Mouse (Mus musculus) embryonic stem cell, embryonic (primary cell): Measurements from ENCODE around the gene Ints12.

Experiments
- CTCF ChIA-PET, 4 experiments: fragments of 300-600 bp in 2 of 4; fragments of 350-600 bp in 2 of 4; sonication (Branson Sonifier 250); formaldehyde crosslinking; loops; one replicate each; lab custom pipeline; 2022; ENCODE audit warnings: inconsistent platforms in 2 of 4; lab: Charles Lee
- POLR2A ChIA-PET, 4 experiments: fragments of 300-600 bp in 2 of 4; fragments of 350-600 bp in 2 of 4; sonication (Branson Sonifier 250); formaldehyde crosslinking; loops; one replicate each; lab custom pipeline; 2022; ENCODE audit warnings: antibody characterized with exemption in 4 of 4, inconsistent platforms in 1 of 4; lab: Charles Lee

Ints12 gene

DNA sequence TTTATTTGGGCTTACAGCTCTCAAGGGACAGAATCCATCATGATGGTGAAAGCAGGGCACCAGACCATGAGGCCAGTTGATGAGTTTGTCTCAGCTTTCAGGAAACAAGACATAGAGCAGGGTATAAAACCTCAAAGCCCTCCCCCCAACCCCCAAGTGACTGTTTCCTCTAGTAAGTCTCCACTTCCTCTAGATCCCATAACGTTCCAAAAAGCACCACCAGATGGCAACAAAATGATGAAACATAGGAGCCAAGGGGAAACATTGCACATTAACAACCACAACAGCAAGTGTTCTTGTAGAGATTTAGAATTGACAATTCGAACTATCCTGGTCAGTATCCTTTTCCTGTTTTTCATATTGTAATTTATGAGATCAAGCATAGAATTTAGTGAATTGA lies 20.1 kb downstream of the Ints12 start:
- POLR2A ChIA-PET, result interaction anchor here in 2 of 4 experiments (0.5 to 3.4 kb wide), 4 partner anchors 10 to 270 kb away, joined by 3 to 13 read pairs (median 4); partner anchors contain the start of genes Gstcd (in 2 of the 2) and Ints12 (in 2 of the 2)
- CTCF ChIA-PET, result no interaction called here

GRCm38 (mm10) chr3:133113281-133113680 lies 21.6 kb downstream of the Ints12 start:
- ChIA-PET POLR2A (interaction anchor here in 1 of 4 experiments (3.4 kb wide), 1 partner anchor 21 kb away, joined by 13 read pairs; the partner anchor contains the start of genes Gstcd and Ints12), CTCF (no interaction called here)

GRCm38 (mm10) chr3:133131372-133131771 lies 39.7 kb downstream of the Ints12 start:
- POLR2A ChIA-PET, result interaction anchor here in 1 of 4 experiments (0.6 kb wide), 1 partner anchor 9 kb away, joined by 5 read pairs; no protein-coding TSS in a partner anchor
- CTCF ChIA-PET, result no interaction called here

DNA sequence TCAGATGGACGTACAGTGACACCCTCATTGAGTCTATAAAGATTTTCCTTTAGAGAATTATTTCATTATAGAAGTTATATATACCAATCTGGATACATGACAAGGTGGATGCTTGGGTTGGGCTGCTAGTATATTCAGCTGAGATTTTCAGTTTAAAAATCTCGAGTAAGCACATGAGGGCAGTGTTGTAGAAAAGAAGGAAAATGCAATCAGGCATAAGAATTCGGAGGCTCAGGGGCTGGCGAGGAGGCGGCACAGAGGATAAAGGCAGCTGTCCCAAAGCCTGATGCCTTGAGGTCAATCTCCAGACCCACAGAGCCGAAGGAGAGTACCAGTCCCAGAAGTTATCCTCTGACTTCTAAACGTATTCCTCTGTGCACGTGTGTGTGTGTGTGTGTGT lies 41.0 kb downstream of the Ints12 start:
- ChIA-PET POLR2A (interaction anchor here in 1 of 4 experiments (0.6 kb wide), 1 partner anchor 35 kb away, joined by 3 read pairs; no protein-coding TSS in a partner anchor), CTCF (no interaction called here)

GRCm38 (mm10) chr3:133141877-133142276 lies 50.2 kb downstream of the Ints12 start:
- CTCF ChIA-PET, result no interaction called here
- POLR2A ChIA-PET, result no interaction called here

DNA sequence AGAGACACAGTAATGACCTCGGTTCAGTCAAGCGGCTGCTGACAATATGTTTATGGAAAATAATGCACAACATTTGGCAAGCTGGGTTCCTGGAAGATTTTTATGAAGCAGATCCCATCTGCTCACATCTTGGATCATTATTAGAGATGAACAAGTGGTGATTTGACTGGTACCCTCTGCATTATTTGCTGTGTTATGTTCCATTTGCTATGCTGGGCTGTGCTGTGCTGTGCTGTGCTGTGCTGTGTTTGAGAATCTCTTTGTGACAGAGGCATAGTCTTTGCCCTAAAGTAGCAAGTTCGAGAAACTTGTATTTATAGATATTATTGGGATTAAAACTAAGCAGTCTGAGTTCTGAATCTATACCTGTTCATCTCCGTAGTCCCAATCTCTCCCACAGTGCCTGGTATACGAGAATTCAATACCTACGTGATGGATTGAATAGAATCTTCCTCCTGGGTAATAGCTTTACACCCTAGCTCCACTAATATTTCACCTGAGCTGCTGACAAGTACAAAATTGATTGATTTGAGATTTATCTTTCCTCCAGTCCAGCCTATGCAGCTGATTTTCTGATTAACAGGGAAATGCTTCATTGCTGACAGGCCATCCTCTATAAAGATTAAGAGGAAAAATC lies 53.0 kb downstream of the Ints12 start:
- POLR2A ChIA-PET, result no interaction called here

GRCm38 (mm10) chr3:133151629-133152028 lies 60.0 kb downstream of the Ints12 start:
- ChIA-PET POLR2A (no interaction called here), CTCF (no interaction called here)

More for the DNA sequence above, 53.0 kb downstream of the Ints12 start:
- CTCF ChIA-PET, result no interaction called here

DNA sequence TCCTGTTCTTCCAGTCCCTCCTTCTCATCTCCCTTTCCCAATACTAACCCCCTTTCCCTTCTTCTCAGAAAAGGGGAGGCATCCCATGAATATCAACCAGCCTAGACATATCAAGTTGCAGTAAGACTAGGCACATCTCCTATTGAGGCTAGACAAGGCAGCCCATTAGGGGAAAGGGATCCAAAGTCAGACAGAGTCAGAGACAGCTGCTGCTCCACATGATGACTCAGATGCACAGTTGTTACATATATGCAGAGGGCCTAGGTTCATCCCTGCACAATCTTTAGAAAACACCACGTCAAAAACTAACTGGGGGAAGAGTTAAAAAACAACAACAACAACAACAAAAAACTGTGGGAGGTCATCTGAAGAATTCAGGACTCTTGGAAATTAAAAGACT lies 61.2 kb downstream of the Ints12 start:
- POLR2A ChIA-PET, result interaction anchor here in 1 of 4 experiments (0.7 kb wide), 1 partner anchor 401 kb away, joined by 3 read pairs; no protein-coding TSS in a partner anchor
- CTCF ChIA-PET, result no interaction called here

- POLR2A ChIA-PET, result no interaction called here
Observed at GRCm38 (mm10) chr3:133153629-133154028, 62.0 kb downstream of the Ints12 start.

DNA sequence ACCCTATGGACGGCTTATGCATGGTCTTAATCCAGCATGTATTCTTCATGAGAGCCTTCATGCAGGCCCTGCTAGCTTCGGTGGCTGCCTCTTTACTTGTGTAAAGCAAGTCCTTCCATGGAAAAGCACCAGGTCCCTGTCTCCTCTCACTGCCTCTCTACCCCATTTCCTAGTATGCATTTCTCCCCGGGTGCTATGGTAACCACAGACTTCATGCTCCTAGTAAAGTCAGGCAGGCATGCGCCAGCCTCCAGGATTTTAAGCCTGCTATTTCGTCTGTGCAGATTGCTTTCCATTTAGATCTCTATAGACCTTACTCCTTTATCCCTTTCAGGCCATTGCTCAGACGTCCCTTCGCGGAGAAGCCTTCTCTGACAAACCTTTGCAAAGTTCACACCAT lies 63.0 kb downstream of the Ints12 start:
- POLR2A ChIA-PET, result no interaction called here
- CTCF ChIA-PET, result no interaction called here

More at GRCm38 (mm10) chr3:133153629-133154028, 62.0 kb downstream of the Ints12 start:
- CTCF ChIA-PET, result no interaction called here

- ChIA-PET CTCF (interaction anchor here in 1 of 4 experiments (0.6 kb wide), 1 partner anchor 171 kb away, joined by 4 read pairs; no protein-coding TSS in a partner anchor), POLR2A (no interaction called here)
Observed at GRCm38 (mm10) chr3:133158260-133158659, 66.6 kb downstream of the Ints12 start.
